In genomic region chr9:80367520-80368204, GRCm38 (mm10) we compare ENCODE assay signal across 19 mouse cellular contexts.
"Had no signal": no experiment of that assay in that cellular context is flagged by ENCODE, and none has a peak within 500 bp of the region (broad histone marks: within the 10 kb centered on the region; RNA-seq: fewer than 3 reads in every experiment).

No protein-coding gene starts in this region.

- H3K9me3 ChIP-seq: liver, embryonic 15.5 days; megakaryocyte, embryonic 14.5 days; neural tube, embryonic 13.5 days; neural tube, embryonic 15.5 days had no signal

- H3K9ac ChIP-seq: liver, embryonic 15.5 days; liver, postnatal 0 days; lung, embryonic 14.5 days; neural tube, embryonic 13.5 days; neural tube, embryonic 15.5 days had no signal

- H3K4me3 ChIP-seq: liver, embryonic 15.5 days; megakaryocyte, embryonic 14.5 days; myocyte; neural tube, embryonic 13.5 days; neural tube, embryonic 15.5 days had no signal

- H3K36me3 ChIP-seq: liver, embryonic 15.5 days; neural tube, embryonic 13.5 days; neural tube, embryonic 15.5 days had no signal

- H3K27ac ChIP-seq: liver, embryonic 15.5 days; neural tube, embryonic 13.5 days; neural tube, embryonic 15.5 days had no signal

- DNase-seq: liver, postnatal 0 days; lung, embryonic 14.5 days; lung, postnatal 10 days; lung, postnatal 4 days; midbrain, embryonic 14.5 days; retina, postnatal 1 day; right cerebral cortex, adult 18-20 months; right cerebral cortex, postnatal 25 days; right cerebral cortex, postnatal 4 days; spleen, adult 18-20 months; thymus, adult 18-20 months; thymus, postnatal 14 days; thymus, postnatal 36 days had no signal

- H3K27me3 ChIP-seq: liver, embryonic 15.5 days; megakaryocyte, embryonic 14.5 days; neural tube, embryonic 13.5 days; neural tube, embryonic 15.5 days had no signal

- ATAC-seq: liver, postnatal 0 days; midbrain, embryonic 16.5 days had no signal

- H3K4me1 ChIP-seq: liver, embryonic 15.5 days; megakaryocyte, embryonic 14.5 days; neural tube, embryonic 13.5 days; neural tube, embryonic 15.5 days had no signal

- H3K4me2 ChIP-seq: liver, embryonic 15.5 days; lung, embryonic 14.5 days; neural tube, embryonic 13.5 days; neural tube, embryonic 15.5 days had no signal
